Mouse (Mus musculus): ENCODE results near the gene Zfp651.

Gene Zfp651

GRCm38 (mm10) chr9:121762248-121762647 is 3.1 kb downstream of the Zfp651 start:
- DNase-seq (ENCODE audit: low spot score in 2 of 2), result no peak

DNA sequence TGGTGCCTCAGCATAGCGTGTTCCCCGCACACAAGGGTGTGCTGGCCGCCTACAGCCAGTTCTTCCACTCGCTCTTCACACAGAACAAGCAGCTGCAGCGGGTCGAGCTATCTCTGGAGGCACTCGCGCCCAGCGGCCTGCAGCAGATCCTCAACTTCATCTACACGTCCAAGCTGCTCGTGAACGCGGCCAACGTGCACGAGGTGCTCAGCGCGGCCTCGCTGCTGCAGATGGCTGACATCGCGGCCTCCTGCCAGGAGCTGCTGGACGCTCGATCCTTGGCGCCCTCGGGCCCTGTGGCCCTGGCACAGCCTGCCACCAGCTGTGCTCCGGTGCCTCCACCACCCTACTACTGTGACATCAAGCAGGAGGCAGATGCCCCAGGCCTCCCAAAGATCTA is 3.6 kb downstream of the Zfp651 start:
- DNase-seq (ENCODE audit: low spot score in 2 of 2), result no peak

DNA sequence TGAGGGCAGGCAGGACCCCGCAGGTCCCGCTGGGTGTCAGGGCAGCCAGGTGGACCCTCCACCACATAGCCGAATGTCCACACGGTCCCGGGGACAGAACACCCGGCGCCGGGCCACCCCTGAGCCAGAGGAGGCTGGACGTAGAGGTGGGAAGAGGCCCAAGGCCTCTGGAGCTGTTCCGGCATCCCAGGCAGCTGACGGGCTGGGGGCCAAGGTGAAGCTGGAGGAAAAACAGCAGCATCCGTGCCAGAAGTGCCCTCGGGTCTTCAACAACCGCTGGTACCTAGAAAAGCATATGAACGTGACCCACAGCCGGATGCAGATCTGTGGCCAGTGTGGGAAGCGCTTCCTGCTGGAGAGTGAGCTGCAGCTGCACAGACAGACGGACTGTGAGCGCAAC is 4.6 kb downstream of the Zfp651 start:
- no peak for DNase-seq (ENCODE audit: low spot score in 2 of 2)

DNA sequence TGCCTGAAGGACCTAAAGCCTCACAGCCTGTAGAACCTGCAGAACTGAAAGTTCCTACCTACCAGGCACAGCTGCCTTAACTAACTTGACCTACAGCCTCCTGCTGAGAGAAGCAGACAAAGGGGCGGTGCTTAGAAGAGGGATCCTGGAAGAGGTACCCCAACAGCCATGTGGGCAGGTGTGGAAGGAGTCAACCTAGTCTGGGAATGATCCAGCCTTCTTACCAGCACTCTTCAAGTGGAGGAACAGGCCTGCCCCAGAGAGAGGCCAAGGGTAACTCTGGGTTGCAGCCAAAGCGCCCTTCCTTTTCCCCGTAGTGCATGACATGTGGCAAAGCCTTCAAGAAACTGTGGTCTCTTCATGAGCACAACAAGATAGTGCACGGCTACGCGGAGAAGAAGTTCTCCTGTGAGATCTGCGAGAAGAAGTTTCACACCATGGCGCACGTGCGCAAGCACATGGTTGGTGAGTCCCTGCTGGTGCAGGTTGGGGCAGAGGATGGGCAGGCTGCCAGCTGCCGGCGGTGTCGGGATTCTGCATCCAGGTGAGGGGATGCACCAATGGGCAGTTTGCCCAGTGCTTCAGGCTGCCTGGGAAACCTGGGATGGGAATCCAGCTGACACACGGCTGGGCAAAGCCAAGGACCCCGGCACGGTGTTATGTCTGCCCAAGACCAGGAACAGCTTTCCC is 6.2 kb downstream of the Zfp651 start:
- DNase-seq (ENCODE audit: low spot score in 2 of 2), result no peak

DNA sequence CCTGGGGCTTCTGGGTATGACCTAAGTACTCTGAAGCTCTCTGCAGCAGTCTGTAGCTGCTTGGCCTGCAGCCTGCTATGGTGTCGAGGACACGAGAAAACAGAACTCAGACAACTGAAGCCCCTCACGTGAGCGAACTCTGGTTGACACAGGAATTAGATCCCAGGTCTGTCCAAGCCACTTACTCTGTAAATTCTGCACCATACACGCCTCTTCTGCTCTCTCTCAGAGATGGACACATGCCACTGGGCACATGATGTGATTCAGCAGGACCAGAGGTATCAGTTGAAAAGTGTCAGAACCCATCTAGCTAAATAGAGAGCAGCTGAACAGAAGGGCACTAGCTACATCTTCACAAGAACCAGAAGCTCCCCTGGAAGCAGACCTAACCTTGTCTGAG is 13.3 kb downstream of the Zfp651 start:
- no peak for DNase-seq (ENCODE audit: low spot score in 2 of 2)

DNA sequence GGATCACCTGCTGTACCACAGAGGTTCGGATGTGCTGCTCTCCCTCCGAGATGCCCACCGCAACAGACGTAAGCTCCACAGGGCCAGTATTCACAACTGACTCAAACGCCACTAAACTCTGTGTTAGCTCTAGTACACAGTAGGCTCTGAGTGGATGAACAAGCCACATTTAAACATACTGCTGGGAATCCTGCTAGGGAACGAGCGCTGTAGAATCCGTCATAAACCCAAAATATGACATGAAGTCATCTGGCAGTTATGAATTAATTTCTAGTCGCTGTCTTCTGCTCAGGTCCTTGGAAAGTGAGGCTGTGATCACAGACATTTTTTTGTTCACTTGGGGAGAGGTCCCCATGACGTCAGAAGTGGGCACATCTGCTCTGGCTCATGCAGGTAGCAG is 16.8 kb downstream of the Zfp651 start:
- no peak for DNase-seq (ENCODE audit: low spot score in 2 of 2)

GRCm38 (mm10) chr9:121776511-121776910 is 17.4 kb downstream of the Zfp651 start:
- peak; percentile 50 to 61 for DNase-seq (ENCODE audit: low spot score in 2 of 2)

DNA sequence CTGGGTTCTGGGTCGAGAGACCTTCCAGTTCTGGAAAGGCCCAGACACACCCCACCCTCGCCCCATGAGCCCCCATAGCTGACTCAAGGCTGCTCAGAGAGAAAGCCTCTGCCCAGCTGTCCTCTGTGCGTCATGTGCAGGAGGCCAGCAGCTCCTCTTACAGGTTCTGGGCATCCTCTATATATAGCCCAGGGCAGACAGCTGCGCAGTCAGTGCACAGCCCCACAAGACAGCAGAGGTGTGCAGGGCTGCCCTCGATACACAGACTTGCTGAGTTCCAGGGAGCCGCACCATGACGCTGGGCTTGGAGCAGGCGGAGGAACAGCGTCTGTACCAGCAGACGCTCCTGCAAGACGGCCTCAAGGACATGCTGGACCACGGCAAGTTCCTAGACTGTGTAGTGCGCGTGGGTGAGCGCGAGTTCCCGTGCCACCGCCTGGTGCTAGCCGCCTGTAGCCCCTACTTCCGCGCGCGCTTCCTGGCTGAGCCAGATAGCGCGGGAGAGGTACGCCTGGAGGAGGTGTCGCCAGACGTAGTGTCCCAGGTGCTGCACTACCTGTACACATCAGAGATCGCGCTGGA is 18.4 kb downstream of the Zfp651 start, which contains the start of gene Klhl40:
Klhl40 (plus strand) TSS at position 124 of the 582 bp plus-strand sequence.
- peak; percentile 65 to 78 for DNase-seq (ENCODE audit: low spot score in 2 of 2)

GRCm38 (mm10) chr9:121778066-121778624 is 19.0 kb downstream of the Zfp651 start:
- DNase-seq (ENCODE audit: low spot score in 2 of 2), result peak; percentile 77 to 82

- DNase-seq (ENCODE audit: low spot score in 2 of 2), result no peak
Observed at GRCm38 (mm10) chr9:121784801-121785200, 25.7 kb downstream of the Zfp651 start.

DNA sequence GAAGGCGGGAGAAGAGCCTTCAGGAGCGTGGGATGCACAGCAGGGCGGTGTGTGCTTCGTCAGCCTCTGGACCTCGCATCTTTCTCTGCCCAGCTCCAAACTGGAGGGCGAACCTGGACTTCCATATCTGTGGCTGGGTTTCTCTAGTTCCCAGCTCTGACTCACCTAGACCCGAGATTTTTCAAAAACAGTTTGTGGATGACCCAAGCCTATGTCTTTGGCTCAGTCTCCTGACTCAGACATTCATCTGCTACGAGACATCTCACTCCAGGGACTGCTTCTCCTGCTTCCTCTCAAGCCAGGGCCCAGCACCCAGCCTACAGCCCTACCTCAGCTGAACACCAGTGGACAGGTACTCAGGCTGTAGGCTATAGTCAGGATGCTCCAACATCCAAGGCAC is 26.1 kb downstream of the Zfp651 start:
- no peak for DNase-seq (ENCODE audit: low spot score in 2 of 2)

DNA sequence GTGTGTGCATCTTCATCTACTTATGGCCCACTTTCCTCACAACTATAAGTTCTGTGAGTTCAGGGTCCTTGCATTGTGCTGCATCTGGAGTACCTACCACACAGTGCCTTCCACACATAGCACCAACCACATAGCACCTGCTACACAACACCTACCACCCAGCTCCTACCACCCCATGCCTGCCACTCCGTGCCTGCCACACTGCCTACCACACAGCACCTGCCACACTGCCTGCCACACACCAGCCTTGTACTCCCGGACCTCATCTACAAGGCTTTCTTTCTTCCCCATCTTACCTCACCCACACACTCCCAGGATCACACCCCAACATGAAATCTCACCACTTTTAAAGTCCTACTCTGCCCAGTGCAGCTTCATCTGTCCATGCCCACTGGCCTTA is 27.2 kb downstream of the Zfp651 start:
- no peak for DNase-seq (ENCODE audit: low spot score in 2 of 2)

- peak in 1 of 2 experiments; percentile 38 for DNase-seq (ENCODE audit: low spot score in 2 of 2)
Observed at GRCm38 (mm10) chr9:121791206-121791605, 32.1 kb downstream of the Zfp651 start.

DNA sequence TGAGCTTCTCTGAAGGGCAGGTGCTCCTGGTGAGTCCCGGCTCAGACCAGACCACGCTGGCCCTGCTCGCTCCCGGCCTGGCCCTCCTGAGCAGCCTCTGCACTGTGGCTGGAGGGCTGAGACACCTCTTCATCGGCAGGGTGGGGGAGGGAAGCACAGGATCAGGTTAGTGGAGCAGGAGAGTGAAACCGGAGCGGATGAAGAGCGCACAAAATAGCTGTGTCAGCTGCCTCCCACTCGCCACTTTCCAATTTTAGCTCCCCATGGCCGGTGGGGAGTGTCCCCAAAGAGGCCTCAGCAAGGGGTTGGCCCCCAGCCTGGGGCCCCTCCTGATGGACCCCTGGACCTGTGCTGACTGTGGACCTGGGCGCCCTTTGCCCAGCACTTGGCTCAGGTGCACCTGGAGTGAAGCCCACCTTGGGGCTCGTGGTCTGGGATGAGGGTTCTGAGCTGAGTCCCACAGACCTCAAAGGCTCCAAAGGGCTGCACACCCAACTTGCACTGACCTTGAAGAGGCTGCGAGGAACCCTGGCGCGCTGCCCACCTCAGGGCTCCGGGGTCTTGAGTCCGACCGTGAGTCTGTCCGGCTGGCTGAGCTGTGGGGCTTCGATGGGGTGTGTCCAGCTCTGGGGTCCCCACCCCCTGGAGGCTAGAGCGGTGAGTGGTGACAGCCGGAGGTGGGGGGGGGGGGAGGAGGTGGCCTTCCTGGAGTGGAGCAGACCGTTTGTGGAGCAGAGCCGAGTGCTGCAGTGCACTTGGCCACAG is 32.8 kb downstream of the Zfp651 start, which contains the start of gene Hhatl:
Hhatl (minus strand) TSS at position 751 of the 765 bp plus-strand sequence.
- DNase-seq (ENCODE audit: low spot score in 2 of 2), result peak; percentile 31 to 36

- DNase-seq (ENCODE audit: low spot score in 2 of 2), result no peak
Observed at GRCm38 (mm10) chr9:121794972-121795539, 35.9 kb downstream of the Zfp651 start.

- no peak for DNase-seq (ENCODE audit: low spot score in 2 of 2)
Observed at GRCm38 (mm10) chr9:121797722-121798121, 38.6 kb downstream of the Zfp651 start.

- DNase-seq (ENCODE audit: low spot score in 2 of 2), result no peak
Observed at GRCm38 (mm10) chr9:121798887-121799520, 39.9 kb downstream of the Zfp651 start.

DNA sequence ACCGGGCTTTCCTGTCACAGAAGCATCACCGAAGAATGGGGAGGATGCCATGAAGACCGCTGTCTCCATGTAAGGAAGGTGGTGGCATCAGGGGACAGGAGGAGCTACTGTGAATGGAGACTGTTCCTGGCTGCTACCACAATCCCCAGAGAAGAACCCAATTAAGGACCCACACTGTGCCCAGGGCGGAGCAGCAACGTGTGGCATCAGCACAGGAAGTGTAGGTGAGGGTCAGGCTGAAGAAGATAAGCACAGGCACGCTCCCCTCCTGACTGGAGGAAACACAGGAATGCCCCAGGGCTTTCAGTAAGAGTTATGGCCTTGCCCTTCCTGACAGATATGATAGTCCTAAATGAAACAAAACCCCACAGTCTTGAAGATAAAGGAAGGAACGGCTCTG is 43.6 kb downstream of the Zfp651 start:
- no peak for DNase-seq (ENCODE audit: low spot score in 2 of 2)

- DNase-seq (ENCODE audit: low spot score in 2 of 2), result no peak
Observed at GRCm38 (mm10) chr9:121807546-121807945, 48.4 kb downstream of the Zfp651 start.

DNA sequence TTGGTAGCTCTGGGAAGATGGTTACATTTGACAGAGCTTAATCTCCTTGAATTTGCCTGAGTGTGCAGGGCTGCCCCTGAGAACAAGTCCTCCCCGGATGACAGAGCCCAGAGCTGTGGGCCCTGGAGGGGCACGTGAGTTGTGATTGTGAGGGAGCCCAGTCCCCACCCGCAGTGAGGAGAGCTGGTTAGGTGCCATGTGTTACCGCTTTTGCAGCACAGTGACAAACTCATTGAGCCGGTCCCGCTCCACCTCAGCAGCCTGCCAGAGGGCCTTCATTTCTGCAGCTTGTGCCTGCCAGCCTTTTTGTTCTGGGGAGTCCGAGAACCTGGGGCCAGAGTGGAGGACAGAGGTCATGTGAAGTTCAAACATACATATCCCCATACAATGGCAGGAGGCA is 48.8 kb downstream of the Zfp651 start:
- no peak for DNase-seq (ENCODE audit: low spot score in 2 of 2)

DNA sequence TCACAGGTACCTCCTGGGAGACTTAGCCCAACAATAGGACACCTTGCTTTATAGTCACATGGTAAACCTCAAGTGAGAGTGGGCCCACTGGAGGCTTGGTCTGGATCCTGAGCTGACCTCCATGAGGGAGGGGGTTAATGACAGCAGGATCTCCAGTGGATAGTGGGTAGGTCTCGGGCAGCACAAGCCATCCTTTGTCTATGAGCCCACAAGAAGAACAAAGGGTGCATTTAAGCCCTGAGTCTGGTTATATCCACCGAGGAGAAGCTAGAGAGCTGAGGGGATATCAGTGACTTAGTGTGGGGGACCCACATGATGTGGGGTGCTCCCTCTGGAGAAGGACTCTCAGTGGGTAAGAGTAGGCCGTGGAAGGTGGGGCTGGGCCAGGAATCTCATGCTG is 49.4 kb downstream of the Zfp651 start:
- DNase-seq (ENCODE audit: low spot score in 2 of 2), result no peak

Data from right cerebral cortex, adult 2 months (tissue).